Mouse (Mus musculus): ENCODE results near the gene Cyp4f39. TPM values are rescaled to one million over a fixed set of nuclear protein-coding genes. Genes with fewer than 3 reads are reported as not detected.
"Not testable (repeated sequence)": the region's sequence is repeated elsewhere in the genome, so short reads cannot be mapped to it uniquely, and the experiment has no call there.

The Cyp4f39 gene
- total and polyA plus RNA-seq, 3 experiments, result 0.64 to 0.70 (median 0.64) TPM

DNA sequence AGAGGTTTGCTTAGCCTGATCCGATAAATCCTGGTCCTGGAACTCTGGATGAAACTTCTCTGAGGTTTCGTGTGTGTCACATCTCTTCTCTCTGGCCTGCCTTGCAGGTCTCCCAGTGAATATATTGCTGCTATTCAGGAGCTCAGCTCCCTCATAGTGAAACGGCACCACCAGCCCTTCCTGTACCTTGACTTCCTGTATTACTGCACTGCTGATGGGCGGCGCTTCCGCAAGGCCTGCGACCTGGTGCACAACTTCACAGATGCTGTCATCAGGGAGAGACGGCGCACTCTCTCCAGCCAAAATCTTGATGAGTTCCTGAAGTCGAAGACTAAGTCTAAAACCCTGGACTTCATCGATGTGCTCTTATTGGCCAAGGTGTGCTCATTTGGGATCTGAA is 71.4 kb downstream of the Cyp4f39 start:
- DNase-seq (ENCODE audit: extremely low read depth), result peak; percentile 88
- Histone ChIP-seq H3K9ac (ENCODE audit: insufficient read depth, low read depth) (peak overlapping the region; percentile 92), H3K36me3 (replicated peaks in 1 of 2; ENCODE audit: control insufficient read depth in 1 of 2, insufficient read depth in 1 of 2, low read length in 1 of 2) (peaks cover 14 to 58% of the 10 kb centered on the region in 2 experiments), H3K9me3 (replicated peaks; ENCODE audit: low read length) (no peaks in the 10 kb centered on the region), H3K4me2 (ENCODE audit: insufficient read depth, low read depth, poor library complexity, severe bottlenecking) (peak overlapping the region; percentile 93; the same call in 1 of the 2 replicates), H3K79me2 (replicated peaks; ENCODE audit: control insufficient read depth, extremely low read depth, insufficient read depth, poor library complexity, severe bottlenecking) (peaks cover 12% of the 10 kb centered on the region), H3K27ac (ENCODE audit: insufficient read depth, low read depth) (peak overlapping the region; percentile 39; the same call in 1 of the 2 replicates), H3K27me3 (replicated peaks) (no peaks in the 10 kb centered on the region), H3K4me3 (replicated peaks in 1 of 3; ENCODE audit: low read depth in 2 of 3, low read length in 2 of 3, poor library complexity in 1 of 3) (peak overlapping the region; percentile 67 to 91 (median 89)), H3K4me1 (ENCODE audit: control insufficient read depth in 1 of 2, insufficient read depth in 2 of 2) (peaks cover 19 to 66% of the 10 kb centered on the region in 2 experiments)
- in situ Hi-C loops (cut with MboI; ENCODE audit: low pct_ligation_motif_present, low pct_unique_long_range_greater_than_20kb, low sequenced_read_pairs), result loop anchor here (10.0 kb wide), 1 partner anchor 151 kb away; no protein-coding TSS in a partner anchor
- dilution Hi-C loops (cut with MboI; ENCODE audit: extremely low pct_ligation_motif_present, extremely low pct_unique_long_range_greater_than_20kb, low sequenced_read_pairs), result no loop called here
- TF ChIP-seq TBP (conservative IDR thresholded peaks at IDR 0.05; ENCODE audit: low read depth, low read length) (peak; percentile 80), PAX5 (IDR thresholded peaks at IDR 0.05; ENCODE audit: low read length) (no peak), ETS1 (conservative IDR thresholded peaks at IDR 0.05; ENCODE audit: low read depth, low read length) (0 out of 2 replicates have a peak, but pooled peaks have one; percentile 25), E2F4 (IDR thresholded peaks at IDR 0.05; ENCODE audit: insufficient replicate concordance, low read depth, low read length) (no peak), NELFE (IDR thresholded peaks at IDR 0.05; ENCODE audit: low read depth, low read length) (peak; percentile 91), POLR2AphosphoS2 (IDR thresholded peaks at IDR 0.05; ENCODE audit: low read depth, low read length) (peak; percentile 81), MXI1 (IDR thresholded peaks at IDR 0.05; ENCODE audit: low read depth, low read length) (peak; percentile 64; the same call in 1 of the 2 replicates), MAFK (IDR thresholded peaks at IDR 0.05; ENCODE audit: insufficient replicate concordance, low read length) (no peak), ZNF384 (IDR thresholded peaks at IDR 0.05; ENCODE audit: low read depth, low read length) (no peak), NRF1 (IDR thresholded peaks at IDR 0.05; ENCODE audit: low read depth, low read length) (no peak; the same call in 1 of the 2 replicates), SMC3 (IDR thresholded peaks at IDR 0.05; ENCODE audit: low read depth, low read length) (no peak), GABPA (IDR thresholded peaks at IDR 0.05; ENCODE audit: insufficient replicate concordance, low read depth, low read length) (no peak; the same call in 1 of the 2 replicates), TCF12 (IDR thresholded peaks at IDR 0.05; ENCODE audit: low read depth, low read length) (peak; percentile 82), ELF1 (IDR thresholded peaks at IDR 0.05; ENCODE audit: low read depth, low read length) (peak; percentile 97), RAD21 (IDR thresholded peaks at IDR 0.05; ENCODE audit: low read depth, low read length) (no peak), SIN3A (IDR thresholded peaks at IDR 0.05; ENCODE audit: low read length) (peak; percentile 91), MYC (IDR thresholded peaks at IDR 0.05; ENCODE audit: low read depth, low read length) (0 out of 2 replicates have a peak, but pooled peaks have one; percentile 45), MEF2A (IDR thresholded peaks at IDR 0.05; ENCODE audit: borderline replicate concordance, low read depth, low read length) (0 out of 2 replicates have a peak, but pooled peaks have one; percentile 10), ZC3H11A (IDR thresholded peaks at IDR 0.05; ENCODE audit: low read depth, low read length) (no peak), ZMIZ1 (IDR thresholded peaks at IDR 0.05; ENCODE audit: low read depth, low read length) (peak; percentile 79; the same call in 1 of the 2 replicates), CHD2 (IDR thresholded peaks at IDR 0.05; ENCODE audit: low read length) (no peak), BHLHE40 (IDR thresholded peaks at IDR 0.05; ENCODE audit: low read depth, low read length) (no peak), HCFC1 (IDR thresholded peaks at IDR 0.05; ENCODE audit: low read depth, low read length) (peak; percentile 83), POLR2A (IDR thresholded peaks at IDR 0.05; ENCODE audit: low read depth, low read length) (peak; percentile 94), IRF4 (IDR thresholded peaks at IDR 0.05; ENCODE audit: low read depth, low read length) (peak; percentile 43; the same call in 1 of the 2 replicates), JUND (conservative IDR thresholded peaks at IDR 0.05; ENCODE audit: low read depth, low read length) (0 out of 2 replicates have a peak, but pooled peaks have one; percentile 12)

DNA sequence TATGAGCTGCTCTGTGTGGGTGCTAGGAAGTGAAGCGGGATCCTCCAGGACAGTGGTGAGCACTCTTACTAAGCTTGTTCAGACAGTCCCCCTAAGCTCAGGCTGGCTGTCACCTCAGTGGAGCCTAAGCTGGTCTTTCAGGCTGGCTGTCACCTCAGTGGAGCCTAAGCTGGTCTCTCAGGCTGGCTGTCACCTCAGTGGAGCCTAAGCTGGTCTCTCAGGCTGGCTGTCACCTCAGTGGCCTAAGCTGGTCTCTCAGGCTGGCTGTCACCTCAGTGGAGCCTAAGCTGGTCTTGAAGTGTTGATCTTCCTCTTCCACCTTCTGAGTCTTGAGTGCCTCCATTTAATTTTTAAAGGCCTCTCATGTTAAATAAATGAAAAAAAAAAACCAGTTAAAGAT is 73.8 kb downstream of the Cyp4f39 start:
- H3K4me3 ChIP-seq (replicated peaks in 1 of 3; ENCODE audit: low read depth in 2 of 3, low read length in 2 of 3, poor library complexity in 1 of 3); H3K4me2 ChIP-seq (ENCODE audit: insufficient read depth, low read depth, poor library complexity, severe bottlenecking); H3K9ac ChIP-seq (ENCODE audit: insufficient read depth, low read depth); H3K27ac ChIP-seq (ENCODE audit: insufficient read depth, low read depth); dilution Hi-C loops (cut with MboI; ENCODE audit: extremely low pct_ligation_motif_present, extremely low pct_unique_long_range_greater_than_20kb, low sequenced_read_pairs); DNase-seq (ENCODE audit: extremely low read depth); H3K9me3 ChIP-seq (replicated peaks; ENCODE audit: low read length); H3K27me3 ChIP-seq (replicated peaks): not testable (repeated sequence)
- in situ Hi-C loops (cut with MboI; ENCODE audit: low pct_ligation_motif_present, low pct_unique_long_range_greater_than_20kb, low sequenced_read_pairs), result loop anchor here (10.0 to 25.0 kb wide), 2 partner anchors 148 to 336 kb away; no protein-coding TSS in a partner anchor
- peaks cover 19 to 52% of the 10 kb centered on the region in 2 experiments for H3K4me1 ChIP-seq (ENCODE audit: control insufficient read depth in 1 of 2, insufficient read depth in 2 of 2)
- H3K79me2 ChIP-seq (replicated peaks; ENCODE audit: control insufficient read depth, extremely low read depth, insufficient read depth, poor library complexity, severe bottlenecking), result peaks cover 12% of the 10 kb centered on the region
- H3K36me3 ChIP-seq (replicated peaks in 1 of 2; ENCODE audit: control insufficient read depth in 1 of 2, insufficient read depth in 1 of 2, low read length in 1 of 2), result peaks cover under 1 to 35% of the 10 kb centered on the region in 2 experiments
